ENCODE assay signal across 8 mouse cellular contexts in the genomic region with DNA sequence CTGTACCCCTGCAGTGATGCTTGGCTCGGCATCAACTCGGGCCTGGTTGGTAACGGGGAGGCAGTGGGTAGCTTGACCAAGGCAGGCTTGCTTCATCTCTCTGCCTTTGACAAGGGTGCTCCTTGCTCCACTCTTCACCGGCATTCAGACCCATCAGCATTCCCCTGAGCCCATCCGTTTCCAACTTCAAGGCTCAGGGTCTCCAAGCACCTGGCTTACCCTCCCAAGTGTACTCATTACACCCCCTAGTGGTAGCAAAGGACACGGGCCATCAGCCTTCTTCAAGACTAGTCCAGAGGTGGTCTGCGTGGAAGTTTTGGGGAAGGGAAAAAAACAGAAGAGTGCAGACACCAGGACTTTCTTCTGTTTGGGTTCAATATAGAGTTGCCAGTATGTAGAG.
DNase-seq lines count a peak whose midpoint lies in the region; ATAC-seq lines count a peak whose summit lies in the region.

No protein-coding gene starts in this region.

- ATAC-seq in cerebellum, adult (ENCODE audit: insufficient number of reproducible peaks, low FRiP score, low TSS enrichment), result peak; percentile 36; the same call in 1 of the 2 replicates
- ATAC-seq in forebrain, embryonic 12.5 days (ENCODE audit: low FRiP score), result peak; percentile 28; the same call in 1 of the 2 replicates

- DNase-seq in cerebellum, adult 11-12 months, result no peak
- peak; percentile 57 for DNase-seq in 3T3-L1 (ENCODE audit: low read depth, low spot score)
- DNase-seq in brain, adult 2 months (ENCODE audit: low read depth, low spot score), result peak; percentile 76
- DNase-seq in kidney, postnatal 14 days, result peak; percentile 41
- DNase-seq in neural tube, embryonic 10.5 days (ENCODE audit: extremely low spot score, low spot score), result peak; percentile 63
- no peak for DNase-seq in Muller cell, postnatal 12 days (ENCODE audit: inconsistent ontology term)

- H3K9ac ChIP-seq in forebrain, embryonic 12.5 days, result no peak overlapping the region

- H3K36me3 ChIP-seq in forebrain, embryonic 12.5 days (replicated peaks), result 0 out of 2 replicates have a peak, but pooled peaks cover 4% of the 10 kb centered on the region

- peaks cover 55% of the 10 kb centered on the region for H3K4me1 ChIP-seq in forebrain, embryonic 12.5 days

- H3K27me3 ChIP-seq in forebrain, embryonic 12.5 days, result 0 out of 2 replicates have a peak, but pooled peaks cover 5% of the 10 kb centered on the region

- H3K9me3 ChIP-seq in forebrain, embryonic 12.5 days, result no peaks in the 10 kb centered on the region

- no peak overlapping the region for H3K4me2 ChIP-seq in forebrain, embryonic 12.5 days

- WGBS in forebrain, embryonic 12.5 days, result 37% methylated on average over 7 of the region's 7 CpGs

- H3K27ac ChIP-seq in forebrain, embryonic 12.5 days, result no peak overlapping the region

- no peak overlapping the region for H3K4me3 ChIP-seq in forebrain, embryonic 12.5 days (replicated peaks)

Comparison
In these comparisons a context has a peak if more than half of its experiments do, and no peak if none do; other contexts are left out.
1. DNase-seq: peak in 3T3-L1 (single experiment), brain, adult 2 months (single experiment), kidney, postnatal 14 days (single experiment) and neural tube, embryonic 10.5 days (single experiment); none in cerebellum, adult 11-12 months (single experiment) and Muller cell, postnatal 12 days (single experiment).